Mouse (Mus musculus) cerebellum, postnatal 4 days (tissue): ENCODE results near the gene Ovch2.

Experiments used
- DNase-seq, 2 experiments: peaks; one replicate each; pipeline ENCODE4 v3.0.0; 2022; ENCODE audit warnings: low spot score in 2 of 2, mixed read lengths in 1 of 2

Ovch2 gene

GRCm38 (mm10) chr7:107745111-107745510 is 55.9 kb downstream of the Ovch2 start:
- no peak for DNase-seq

GRCm38 (mm10) chr7:107744454-107744853 is 56.6 kb downstream of the Ovch2 start:
- no peak for DNase-seq

- no peak for DNase-seq
These were observed 58.0 kb downstream of the Ovch2 start for GRCm38 (mm10) chr7:107742963-107743465.

GRCm38 (mm10) chr7:107738726-107739125 is 62.3 kb downstream of the Ovch2 start:
- DNase-seq: peak in 1 of 2 experiments; percentile 23

GRCm38 (mm10) chr7:107733162-107733561 is 67.8 kb downstream of the Ovch2 start:
- no peak for DNase-seq
